Mouse (Mus musculus) natural killer cell, adult 2 months (primary cell): ENCODE results near the gene Eef1b2.

Source experiments
- DNase-seq, 2 experiments: peaks; one replicate each; pipeline ENCODE4 v3.0.0; 2022; ENCODE audit warnings: low spot score in 2 of 2

Eef1b2 gene

GRCm38 (mm10) chr1:63192306-63193065, 15.9 kb downstream of the Eef1b2 start:
- no peak for DNase-seq

GRCm38 (mm10) chr1:63195848-63196512, 19.4 kb downstream of the Eef1b2 start:
- no peak for DNase-seq

- DNase-seq, result no peak
Measured at GRCm38 (mm10) chr1:63199387-63199786, 22.8 kb downstream of the Eef1b2 start.

GRCm38 (mm10) chr1:63200322-63200721, 23.7 kb downstream of the Eef1b2 start:
- no peak for DNase-seq

- no peak for DNase-seq
Measured at GRCm38 (mm10) chr1:63201672-63202071, 25.0 kb downstream of the Eef1b2 start.

- DNase-seq, result no peak
Measured at GRCm38 (mm10) chr1:63203471-63203870, 26.8 kb downstream of the Eef1b2 start.

GRCm38 (mm10) chr1:63203950-63204659, 27.5 kb downstream of the Eef1b2 start:
- DNase-seq, result no peak

GRCm38 (mm10) chr1:63204660-63205394, 28.2 kb downstream of the Eef1b2 start:
- no peak for DNase-seq

GRCm38 (mm10) chr1:63207607-63208006, 31.0 kb downstream of the Eef1b2 start:
- DNase-seq, result no peak

- no peak for DNase-seq
Measured at GRCm38 (mm10) chr1:63209861-63210529, 33.4 kb downstream of the Eef1b2 start.

- DNase-seq, result no peak
Measured at GRCm38 (mm10) chr1:63213478-63214270, 37.0 kb downstream of the Eef1b2 start.

- DNase-seq, result no peak
Measured at GRCm38 (mm10) chr1:63214271-63214558, 37.6 kb downstream of the Eef1b2 start, which contains the start of gene Gpr1. TSS of gene Gpr1 (minus strand) at chr1:63214543.

GRCm38 (mm10) chr1:63214631-63215030, 38.0 kb downstream of the Eef1b2 start:
- DNase-seq, result no peak

- no peak for DNase-seq
Measured at GRCm38 (mm10) chr1:63219277-63219676, 42.7 kb downstream of the Eef1b2 start.

GRCm38 (mm10) chr1:63225009-63225408, 48.4 kb downstream of the Eef1b2 start:
- no peak for DNase-seq

- no peak for DNase-seq
Measured at GRCm38 (mm10) chr1:63225890-63226289, 49.3 kb downstream of the Eef1b2 start.

GRCm38 (mm10) chr1:63227241-63227640, 50.6 kb downstream of the Eef1b2 start:
- no peak for DNase-seq
